Mouse (Mus musculus): ENCODE data around the gene Il9r.

The Il9r gene

GRCm38 (mm10) chr11:32200075-32200601, at the start of gene Il9r:
Gene Il9r (minus strand): TSS chr11:32200279.
- in situ Hi-C loops (cut with MseI, MboI) = no loop called here

GRCm38 (mm10) chr11:32248350-32248749, 48.3 kb upstream of the Il9r start:
- in situ Hi-C loops (cut with MseI, MboI) = no loop called here

- in situ Hi-C loops (cut with MseI, MboI) = no loop called here
Observed at GRCm38 (mm10) chr11:32247068-32247467, 47.0 kb upstream of the Il9r start.

- in situ Hi-C loops (cut with MseI, MboI) = no loop called here
Observed at GRCm38 (mm10) chr11:32245614-32246013, 45.5 kb upstream of the Il9r start.

- in situ Hi-C loops (cut with MseI, MboI) = no loop called here
Observed at GRCm38 (mm10) chr11:32244617-32245016, 44.5 kb upstream of the Il9r start.

- in situ Hi-C loops (cut with MseI, MboI) = no loop called here
Observed at GRCm38 (mm10) chr11:32244064-32244463, 44.0 kb upstream of the Il9r start.

GRCm38 (mm10) chr11:32243205-32243955, 43.3 kb upstream of the Il9r start:
- in situ Hi-C loops (cut with MseI, MboI) = no loop called here

DNA sequence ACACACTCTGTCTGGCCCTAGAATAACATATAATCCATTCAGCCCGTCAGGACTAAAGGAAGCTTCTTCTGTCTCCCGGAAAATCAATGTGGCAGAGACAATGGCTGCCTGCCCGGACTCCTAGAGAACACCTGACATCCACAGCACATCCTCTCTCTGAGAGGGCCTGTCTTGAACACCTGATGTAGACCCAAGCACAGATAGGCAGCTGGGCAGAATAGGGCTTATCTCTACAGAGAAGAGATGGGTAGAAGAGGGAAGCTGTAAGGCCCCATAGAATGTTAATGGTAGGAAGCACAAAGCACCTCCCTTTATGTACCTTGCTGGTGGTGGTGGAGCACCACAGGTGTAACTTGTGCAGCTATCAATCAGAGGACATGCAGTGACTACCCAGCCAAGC, 42.1 kb upstream of the Il9r start:
- in situ Hi-C loops (cut with MseI, MboI) = no loop called here

DNA sequence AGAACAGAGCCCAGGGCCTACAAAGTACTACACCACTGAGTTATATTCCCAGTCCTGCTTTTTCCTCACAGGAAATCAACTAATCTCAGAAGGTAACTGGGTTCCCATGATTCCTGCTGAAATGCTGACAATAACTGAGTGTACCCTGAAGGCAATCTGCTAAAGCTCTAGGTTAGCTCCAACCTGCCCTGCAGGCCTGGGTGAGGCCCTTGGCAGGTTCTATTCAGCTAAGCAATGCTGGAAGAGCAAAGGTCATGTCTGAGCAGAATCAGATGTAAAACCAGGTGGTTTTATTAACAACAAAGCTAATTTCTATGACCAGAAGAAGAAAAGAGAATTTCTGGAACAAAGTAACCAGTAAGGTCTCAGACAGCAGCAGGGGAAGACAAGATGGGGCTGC, 41.3 kb upstream of the Il9r start:
- in situ Hi-C loops (cut with MseI, MboI) = no loop called here

DNA sequence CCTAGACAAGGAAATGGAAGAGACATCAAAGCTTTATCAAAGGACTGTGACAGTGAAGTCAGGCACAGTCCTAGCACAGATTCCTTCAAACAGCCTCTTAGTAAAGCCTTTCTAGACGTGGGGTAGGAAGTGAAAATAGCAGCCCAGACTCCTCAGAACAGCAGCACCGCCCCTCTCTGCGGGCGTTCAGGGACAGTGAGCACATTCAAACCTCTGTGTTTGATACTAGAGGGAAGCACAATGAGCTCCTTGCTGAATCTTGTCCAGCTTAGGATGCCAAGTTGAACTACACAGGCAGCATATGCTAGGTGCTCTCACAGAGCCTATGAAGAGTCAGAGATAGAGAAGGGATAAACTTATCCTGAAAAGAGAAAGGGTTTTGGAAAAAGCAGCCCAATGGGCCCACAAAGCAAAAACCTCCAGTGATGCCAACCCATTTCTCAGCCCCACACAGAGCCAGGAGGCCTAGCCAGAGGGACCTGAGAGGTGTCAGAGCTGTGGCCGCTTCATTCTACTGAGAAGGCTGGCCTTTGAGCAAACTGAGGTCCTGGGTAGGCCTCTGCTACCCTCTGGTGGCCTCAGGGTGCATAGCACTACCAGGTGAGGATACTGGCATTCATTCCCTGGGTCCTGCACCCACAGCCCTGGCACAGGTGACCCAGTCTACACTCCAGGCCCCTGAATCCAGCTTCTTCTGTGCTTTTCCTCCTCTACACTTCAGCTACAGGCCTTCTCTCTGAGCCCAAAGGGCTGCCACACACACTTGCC, 38.2 kb upstream of the Il9r start:
- in situ Hi-C loops (cut with MseI, MboI) = no loop called here

- in situ Hi-C loops (cut with MseI, MboI) = no loop called here
Observed at GRCm38 (mm10) chr11:32237411-32237795, 37.3 kb upstream of the Il9r start.

GRCm38 (mm10) chr11:32236712-32237410, 36.8 kb upstream of the Il9r start:
- in situ Hi-C loops (cut with MseI, MboI) = no loop called here

- in situ Hi-C loops (cut with MseI, MboI) = no loop called here
Observed at GRCm38 (mm10) chr11:32236132-32236531, 36.1 kb upstream of the Il9r start.

DNA sequence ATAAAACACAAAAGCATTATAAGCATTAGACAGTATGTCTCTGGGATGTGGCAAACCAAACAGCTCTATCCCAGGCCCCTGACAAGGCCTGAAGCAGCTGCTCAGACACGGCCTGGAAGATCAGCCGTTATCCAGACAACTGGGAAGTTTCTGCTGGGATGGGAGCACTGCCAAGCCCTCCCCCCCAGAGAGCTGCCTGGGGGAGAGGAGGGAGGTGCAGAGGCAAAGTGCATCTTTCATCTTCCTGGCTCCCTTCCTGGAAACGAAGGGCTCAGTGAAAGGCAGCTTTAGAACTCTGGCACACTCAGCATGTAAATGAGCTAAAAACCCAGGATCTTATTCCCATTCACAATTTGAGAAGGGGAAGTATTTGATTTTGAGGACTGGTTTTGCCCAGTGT, 35.6 kb upstream of the Il9r start:
- in situ Hi-C loops (cut with MseI, MboI) = no loop called here

- in situ Hi-C loops (cut with MseI, MboI) = no loop called here
Observed at GRCm38 (mm10) chr11:32234816-32235485, 34.9 kb upstream of the Il9r start.

DNA sequence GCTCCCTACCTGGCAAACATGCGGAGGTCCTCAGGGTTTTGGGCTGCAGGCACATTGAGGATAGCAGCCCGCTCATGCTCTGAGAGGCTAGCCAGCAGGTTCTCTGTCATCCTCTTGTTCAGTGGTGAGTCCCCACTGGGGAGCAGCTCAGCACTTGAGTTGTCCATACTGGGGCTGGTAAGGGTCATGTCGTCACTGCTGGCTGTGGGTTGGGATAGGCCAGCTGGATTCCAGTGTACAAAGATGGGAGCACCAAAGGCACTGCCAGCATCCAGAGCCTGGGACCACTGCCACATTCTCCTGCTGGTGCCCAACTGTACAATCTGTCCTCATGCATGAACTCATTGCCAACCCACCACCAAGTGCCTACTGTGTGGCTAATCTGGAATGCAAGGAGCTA, 33.8 kb upstream of the Il9r start:
- in situ Hi-C loops (cut with MseI, MboI) = no loop called here

GRCm38 (mm10) chr11:32232848-32233247, 32.8 kb upstream of the Il9r start:
- in situ Hi-C loops (cut with MseI, MboI) = no loop called here

- in situ Hi-C loops (cut with MseI, MboI) = no loop called here
Observed at GRCm38 (mm10) chr11:32231125-32231524, 31.0 kb upstream of the Il9r start.

DNA sequence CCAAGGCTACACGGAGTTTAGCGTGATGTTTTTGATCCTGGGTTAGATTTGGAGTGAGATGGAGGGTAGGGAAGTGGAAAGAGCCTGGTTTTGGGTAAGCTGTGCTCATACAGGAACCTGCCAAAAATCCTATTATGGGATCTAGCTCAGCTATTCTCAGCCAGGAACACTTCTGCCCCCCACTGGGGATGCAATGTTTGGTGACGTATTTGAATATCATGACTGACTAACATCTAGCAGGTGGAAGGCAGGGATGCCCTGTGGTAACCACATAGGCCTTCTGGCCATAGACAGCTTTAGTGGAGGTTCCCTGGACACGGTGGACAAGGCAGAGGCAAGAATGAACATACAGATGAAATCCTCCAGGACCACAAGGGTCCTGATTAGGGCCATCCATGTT, 30.1 kb upstream of the Il9r start:
- in situ Hi-C loops (cut with MseI, MboI) = no loop called here

- in situ Hi-C loops (cut with MseI, MboI) = no loop called here
Observed at GRCm38 (mm10) chr11:32228292-32228845, 28.3 kb upstream of the Il9r start.

GRCm38 (mm10) chr11:32227555-32227954, 27.5 kb upstream of the Il9r start:
- in situ Hi-C loops (cut with MseI, MboI) = no loop called here

Measured in mouse trophoblast stem cell (cell line).